Mouse (Mus musculus) liver (tissue): ENCODE measurements around the gene Mnd1.
A peak's percentile ranks its signal among the peaks of the same experiment; 100 is the strongest.

ENCODE experiments used
- DNase-seq: peaks from one replicate; pipeline ENCODE4 v3.0.0-alpha.2; 2020; ENCODE audit warnings: mixed read lengths

Gene Mnd1

DNA sequence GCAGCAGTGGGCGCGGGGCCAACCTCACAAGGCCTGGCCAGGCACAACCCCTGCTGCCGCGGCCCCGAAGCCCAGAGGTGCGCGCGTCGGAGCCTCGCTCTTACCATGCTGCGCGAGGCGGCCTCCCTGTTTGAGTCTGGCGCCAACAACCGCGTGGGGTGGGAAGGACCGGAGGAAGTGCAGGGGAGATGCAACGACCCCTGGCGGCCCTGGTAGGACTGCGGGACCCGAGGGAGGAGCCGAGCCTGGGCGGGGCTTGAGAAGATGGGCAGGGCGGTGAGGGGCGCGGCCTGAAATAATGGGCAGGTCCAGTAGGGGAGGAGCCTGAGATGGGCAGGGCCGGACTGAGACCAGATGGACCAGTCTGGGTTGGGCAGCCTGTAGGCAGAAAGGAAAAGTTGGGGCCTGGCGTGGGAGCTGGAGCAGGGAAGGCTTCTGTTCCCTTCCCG is at the start of gene Mnd1:
TSS of gene Mnd1 (minus strand) at position 229 of the 449 bp plus-strand sequence.
- DNase-seq = peak; percentile 99

DNA sequence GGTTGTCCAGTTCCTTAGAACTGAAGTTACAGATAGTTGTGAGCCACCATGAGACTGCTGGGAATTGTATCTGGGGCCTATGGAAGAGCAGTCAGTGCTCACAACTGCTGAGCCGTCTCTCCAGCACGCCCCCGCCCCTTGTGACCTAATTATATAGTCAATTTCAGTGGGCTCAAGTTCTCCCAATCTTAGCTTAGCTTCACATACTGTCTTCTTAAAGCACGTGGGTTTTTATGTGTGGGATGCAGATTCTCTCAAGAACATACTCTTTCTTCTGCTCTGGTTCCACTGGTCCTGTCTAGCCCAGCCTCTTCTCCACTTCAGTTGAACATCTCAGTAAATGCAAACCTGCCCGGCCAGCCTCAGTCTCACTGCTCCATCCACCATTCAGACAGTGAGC is 49.1 kb upstream of the Mnd1 start:
- DNase-seq = no peak

DNA sequence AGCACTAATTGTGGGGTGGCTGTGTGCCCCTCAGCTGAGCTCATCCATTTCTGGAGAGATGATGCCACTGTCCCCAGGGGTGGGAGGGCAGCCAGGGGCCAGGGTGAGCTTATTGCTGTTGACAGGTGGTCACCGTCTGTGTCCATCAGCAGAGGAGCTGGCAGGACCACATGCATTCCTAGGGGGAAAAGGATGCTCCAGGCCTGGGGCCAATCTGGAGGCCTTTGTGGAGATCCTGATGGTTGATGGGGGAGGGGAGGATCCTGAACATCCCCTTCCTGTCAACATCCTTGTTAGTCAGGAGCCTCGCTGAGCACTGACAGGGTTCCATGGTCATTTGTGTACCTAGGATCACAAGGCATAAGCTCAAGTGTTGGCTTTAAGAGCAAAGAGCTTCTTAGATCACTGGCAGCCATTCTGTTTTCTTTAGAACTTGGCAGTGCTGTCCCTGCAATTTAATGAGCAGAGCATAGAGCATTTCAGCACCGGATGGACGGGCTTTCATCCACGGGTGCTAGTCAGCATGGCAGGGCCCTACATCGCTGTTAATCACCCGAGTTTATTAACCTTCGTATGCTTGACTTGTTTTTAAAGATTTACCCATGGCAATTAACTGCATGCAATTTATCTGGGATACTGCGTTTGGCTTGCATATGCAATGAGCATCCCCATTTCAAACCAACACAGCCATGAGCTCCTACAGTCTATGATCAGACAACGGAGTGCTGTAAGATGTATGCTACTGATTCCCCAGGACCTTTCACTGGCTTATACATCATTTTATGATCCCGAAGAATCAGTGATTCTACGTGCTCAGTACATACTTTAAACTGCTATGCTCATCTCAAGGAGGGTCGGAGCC is 45.2 kb upstream of the Mnd1 start:
- DNase-seq = no peak

DNA sequence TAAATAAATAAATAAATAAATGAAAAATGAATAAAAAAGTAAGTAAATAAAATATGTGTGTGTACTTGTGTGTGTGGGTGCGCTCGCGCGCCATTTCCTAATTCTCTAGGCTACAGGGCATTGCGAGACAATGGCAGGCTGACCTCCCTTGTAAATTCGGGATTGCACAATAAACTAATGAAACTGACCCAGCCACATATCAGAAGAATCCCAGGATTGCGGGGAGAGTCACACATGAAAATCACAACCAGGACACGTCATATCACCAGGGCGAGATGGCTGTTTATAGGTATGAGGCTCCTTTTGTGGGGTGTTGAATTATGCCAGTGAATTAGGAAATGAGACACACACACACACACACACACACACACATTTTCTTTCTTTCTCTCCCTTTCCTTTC is 43.9 kb upstream of the Mnd1 start:
- DNase-seq = no peak

DNA sequence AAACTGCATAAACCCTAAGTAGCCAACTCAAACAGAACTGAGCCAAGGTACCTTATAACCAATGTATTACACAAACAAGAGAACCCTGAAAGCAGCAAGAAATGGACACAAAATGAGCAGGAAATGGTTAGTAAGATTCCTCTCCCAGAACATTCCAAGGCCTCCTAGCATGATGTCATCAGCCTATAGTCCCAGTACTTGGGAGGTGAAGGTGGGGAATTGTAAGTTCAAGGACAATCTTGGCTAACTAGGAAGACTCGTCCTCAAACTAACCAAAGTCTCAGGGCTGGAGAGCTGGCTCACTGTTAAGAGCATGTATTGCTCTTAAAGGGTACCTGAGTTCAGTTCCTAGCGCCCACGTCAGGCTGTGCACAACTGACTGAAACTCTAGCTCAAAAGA is 42.6 kb upstream of the Mnd1 start:
- no peak for DNase-seq

DNA sequence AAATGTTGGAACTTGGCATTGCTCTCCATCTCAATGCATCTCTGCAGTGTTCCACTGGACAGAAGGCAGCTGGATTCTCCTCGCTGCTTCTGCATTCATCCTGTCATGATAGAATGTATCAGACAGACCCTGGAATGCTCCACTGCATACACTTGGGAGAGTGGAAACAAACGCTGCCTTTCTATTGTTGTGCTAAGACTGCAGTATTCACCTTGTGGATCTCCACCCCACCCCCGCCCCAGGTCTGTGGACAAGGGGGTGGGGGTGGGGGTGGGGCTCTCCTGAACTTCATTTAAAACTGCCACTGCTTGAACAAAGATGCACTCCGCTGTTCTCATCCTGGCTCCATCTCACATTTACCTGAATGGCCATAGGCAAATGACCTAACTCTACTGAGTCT is 38.3 kb upstream of the Mnd1 start:
- DNase-seq = no peak

DNA sequence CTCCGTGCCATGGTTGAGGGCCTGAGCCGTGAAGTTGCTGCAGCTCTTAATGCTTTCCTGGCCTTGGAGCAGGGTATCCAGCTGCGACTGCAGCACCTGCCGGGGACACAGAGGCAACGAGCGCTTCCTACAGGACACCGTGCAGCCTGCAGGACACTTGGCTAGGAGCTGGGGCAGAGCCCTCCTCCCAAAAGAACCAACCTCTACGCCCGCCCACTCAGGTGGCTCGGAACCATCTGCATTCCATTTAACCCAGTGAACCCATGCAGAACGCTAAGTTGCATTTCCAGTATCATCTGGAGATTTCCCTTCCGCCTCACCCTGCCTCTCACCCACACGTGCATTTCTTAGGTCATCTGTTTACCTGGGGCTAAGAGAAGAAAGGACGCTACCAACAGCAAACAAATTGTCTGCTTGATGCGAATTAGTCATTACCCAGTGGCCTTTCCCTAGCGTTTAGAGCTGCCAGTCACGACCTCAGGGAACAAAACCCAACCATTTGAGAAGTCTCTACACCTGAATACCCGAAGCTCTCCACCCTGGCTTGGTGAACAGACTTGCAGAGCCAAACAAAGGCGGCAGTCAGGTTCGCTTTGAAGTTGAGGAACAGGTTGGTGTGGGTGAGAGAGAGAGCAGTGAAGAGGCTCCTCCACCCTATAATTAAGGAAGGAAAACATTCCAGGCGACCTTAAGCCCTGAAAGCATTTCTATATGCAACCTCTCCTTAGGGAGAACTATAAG is 35.7 kb upstream of the Mnd1 start:
- no peak for DNase-seq

DNA sequence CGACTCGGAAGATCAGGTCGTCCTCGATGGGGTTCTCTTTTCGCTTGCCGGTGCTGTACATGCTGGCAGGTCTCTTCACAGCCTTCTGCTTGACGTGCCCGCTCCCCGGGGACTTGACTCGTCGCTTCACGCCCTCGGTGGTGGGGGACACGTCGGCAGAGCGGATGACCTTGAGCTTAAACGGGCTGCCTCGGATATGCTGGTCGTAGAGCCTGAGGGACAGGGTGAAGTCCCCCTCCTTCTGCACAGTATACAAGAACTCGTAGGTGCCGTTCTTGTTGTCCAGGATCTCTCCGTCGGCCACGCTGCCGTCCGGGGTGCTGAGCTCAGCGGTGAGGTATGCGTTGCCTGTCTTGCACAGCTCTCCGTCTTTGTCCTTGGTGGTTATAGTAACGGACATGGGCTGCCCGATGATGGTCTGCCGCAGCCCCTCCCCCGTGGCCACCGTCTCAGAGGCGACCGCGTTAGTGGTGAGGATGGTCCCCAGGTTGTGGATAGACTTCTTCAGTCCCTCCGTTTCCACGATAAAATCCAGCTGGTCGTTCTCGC is 35.0 kb upstream of the Mnd1 start:
- no peak for DNase-seq

DNA sequence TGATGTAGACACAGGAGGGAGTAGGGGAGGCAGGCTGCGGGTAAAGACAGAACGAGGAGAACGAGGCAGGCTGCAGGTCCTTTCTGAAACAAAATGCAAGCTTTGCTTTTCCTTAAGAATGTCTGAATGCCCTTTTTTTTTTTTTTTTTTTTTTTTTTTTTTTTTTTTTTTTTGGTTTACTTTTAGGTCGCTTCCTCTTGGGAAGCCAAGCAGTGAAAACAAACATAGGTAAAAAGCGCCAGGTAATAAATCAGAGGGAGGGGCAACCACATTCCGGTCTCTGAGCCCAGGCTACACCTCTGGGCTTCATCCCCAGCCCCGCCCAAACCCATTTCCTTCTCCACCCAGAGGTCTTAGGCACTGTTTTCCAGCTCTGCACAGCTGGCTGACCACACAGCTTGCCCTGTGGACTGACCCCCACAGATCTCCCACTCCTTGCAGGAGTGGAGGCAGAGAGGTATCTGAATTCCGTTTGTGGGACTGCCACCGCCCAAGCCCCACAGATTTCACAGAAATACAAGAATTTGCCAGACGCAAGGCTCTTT is 34.1 kb upstream of the Mnd1 start:
- DNase-seq = no peak

DNA sequence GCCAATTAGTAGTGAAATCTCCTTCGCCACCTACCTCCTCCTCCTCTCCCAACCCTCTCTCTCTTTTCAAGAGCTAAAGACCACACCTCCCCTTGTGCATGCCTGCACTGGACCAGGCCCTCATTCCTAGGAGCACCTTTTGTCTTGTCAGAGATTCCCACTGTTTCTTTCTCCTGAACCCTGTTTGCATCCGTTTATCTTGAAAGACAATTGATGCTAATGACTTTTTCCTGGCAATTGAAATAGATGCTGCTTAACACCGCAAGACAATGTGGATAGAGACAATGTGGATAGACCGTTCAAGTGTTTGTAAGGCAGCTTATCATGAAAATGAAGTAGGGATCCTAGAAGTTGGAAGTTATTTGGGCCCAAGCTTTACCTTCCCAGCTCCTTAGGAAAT is 26.1 kb upstream of the Mnd1 start:
- no peak for DNase-seq

DNA sequence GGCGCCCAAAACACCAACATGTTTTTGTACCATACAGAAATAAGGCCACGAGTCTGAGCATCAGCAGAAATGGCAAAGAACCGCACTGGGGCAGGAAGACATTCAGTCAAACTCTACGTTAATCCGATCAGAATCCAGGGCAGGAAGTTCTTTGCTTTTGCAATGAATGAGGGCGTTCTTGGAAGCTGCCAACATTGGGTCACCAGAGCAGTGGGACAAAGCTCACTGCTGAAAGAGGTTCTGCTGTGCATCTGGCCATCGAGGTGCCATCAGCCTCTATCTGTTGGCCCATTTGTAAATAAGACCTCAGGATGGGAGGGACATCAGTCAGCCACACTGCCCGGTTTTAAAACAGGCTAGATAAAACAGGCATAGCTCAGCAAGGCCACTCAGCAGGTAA is 25.5 kb upstream of the Mnd1 start:
- DNase-seq = no peak

DNA sequence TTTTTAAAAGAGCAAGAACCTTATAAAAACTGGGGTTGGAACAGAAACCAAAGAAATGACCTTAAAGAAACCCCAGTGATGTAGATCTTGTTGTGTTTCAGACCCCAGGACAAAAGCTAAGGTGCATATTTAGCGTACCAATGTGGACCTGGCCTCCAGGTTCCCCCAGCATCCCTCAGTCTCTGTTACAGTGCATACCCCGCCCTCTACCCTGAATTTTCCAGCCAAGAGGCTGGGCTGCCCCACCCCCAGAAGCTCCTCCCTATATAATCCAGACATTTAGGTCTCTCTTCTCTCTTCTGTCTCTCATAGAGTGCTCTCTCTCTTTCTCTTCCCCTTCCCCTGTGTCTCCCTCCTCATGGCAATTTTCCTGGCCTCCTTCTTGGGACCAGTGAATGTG is 24.7 kb upstream of the Mnd1 start:
- DNase-seq = no peak

DNA sequence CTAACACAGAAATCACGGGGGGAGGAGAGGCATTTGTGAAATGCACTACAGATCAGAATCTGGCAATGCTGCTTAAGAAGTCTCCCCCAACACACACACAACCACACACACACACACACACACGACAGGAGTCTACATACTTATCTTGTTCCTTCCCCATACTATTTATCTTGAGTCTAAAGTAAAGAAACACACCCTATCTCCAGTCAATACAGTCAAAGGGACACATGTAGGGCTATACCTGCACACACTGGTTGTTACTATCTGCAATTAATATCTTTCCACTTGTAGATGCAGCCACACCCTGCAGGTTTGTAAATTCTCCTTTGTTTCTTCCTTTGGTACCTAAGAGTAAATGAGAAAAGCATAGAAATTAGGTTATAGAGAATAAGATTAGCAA is 22.2 kb upstream of the Mnd1 start:
- DNase-seq = no peak

DNA sequence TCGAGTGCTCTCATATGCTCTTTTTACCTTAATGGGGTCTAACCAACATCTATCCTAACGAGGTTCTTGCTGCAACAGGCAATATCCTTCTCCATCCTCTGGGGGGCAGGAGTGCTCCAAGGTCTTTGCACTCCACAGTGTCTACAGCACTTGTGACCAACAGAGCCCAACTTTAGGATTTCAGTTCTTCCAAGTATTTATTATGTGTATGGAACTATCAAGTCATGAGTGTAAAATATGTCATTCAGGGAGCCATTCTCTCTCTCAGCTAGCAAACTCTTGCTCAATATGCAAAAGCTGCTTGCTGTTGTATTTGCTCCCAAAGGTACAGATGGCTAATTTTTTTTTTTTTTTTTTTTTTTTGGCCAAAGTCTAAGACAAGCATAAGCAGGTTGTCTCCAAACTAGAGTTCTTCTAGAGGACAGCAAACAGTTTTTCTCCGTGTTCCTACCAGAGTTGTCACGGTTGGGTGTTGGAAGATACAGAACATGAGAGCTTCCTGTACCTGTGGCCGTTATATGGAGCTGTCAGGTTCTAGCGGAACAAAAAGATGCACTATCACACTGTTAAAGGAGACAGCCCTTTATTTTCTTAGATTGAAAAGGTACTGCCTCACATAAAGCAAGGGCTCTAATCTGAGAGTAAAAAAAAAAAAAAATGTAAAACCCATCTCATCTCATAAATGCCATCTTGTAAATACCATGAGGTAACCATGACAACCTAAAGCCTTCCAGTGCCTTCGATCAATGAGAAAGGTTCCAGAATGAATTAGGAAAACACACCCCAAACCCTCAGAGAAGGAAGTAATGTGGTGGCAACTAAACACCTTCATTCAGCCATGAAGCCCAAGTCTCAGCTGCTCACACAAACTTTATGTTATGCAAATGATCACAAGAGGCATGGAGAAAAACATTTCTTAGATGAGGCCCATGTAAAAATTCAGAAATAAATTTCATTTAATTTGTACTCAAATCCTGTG is 20.0 kb upstream of the Mnd1 start:
- DNase-seq = peak; percentile 65

DNA sequence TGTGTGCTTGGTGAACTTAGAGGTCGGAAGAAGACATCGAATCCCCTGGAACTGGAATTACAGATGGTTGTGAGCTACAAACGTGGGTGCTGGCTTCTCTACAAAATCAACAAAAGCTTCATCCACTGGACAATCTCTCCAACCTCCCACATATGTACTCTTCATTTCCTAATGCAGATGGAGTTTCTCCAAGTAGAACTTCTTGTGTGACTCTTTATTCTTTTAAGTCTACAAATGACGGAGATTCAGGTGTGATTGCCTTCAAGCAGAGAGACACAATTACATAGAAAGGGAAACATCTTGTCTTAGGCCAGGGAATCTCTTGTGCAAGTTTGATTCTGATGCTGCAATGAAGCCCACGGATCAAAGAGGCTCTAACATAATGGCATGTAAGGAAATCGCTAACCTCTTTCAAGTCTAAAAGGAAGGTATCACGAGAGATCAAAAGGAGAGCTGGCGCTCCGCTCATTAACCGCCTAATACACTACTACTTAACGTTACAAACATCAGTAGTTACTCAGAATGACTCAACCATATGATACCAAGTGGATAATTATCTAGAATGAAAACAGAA is 18.1 kb upstream of the Mnd1 start, which contains the start of gene Gm6525:
TSS of gene Gm6525 (plus strand) at position 524 of the 574 bp plus-strand sequence.
- DNase-seq = no peak

DNA sequence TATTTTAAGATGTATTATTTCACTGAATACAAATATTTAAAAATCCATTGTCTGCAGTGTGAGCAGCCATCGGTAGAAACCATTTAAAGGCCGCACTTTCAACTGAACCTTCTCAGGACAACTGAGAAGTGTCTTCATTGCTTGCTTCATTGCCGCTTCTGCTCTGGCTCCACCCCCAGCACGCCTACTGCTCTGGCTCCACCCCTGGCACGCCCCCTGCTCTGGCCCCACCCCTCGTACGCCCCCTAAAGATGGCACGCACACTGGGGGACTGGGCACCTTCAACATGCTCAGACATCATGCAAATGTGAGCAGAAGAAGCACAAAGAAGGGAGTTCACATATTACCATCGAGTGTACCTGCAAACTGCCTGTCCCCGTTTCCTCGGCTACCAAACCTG is 16.8 kb upstream of the Mnd1 start:
- DNase-seq = peak; percentile 23

DNA sequence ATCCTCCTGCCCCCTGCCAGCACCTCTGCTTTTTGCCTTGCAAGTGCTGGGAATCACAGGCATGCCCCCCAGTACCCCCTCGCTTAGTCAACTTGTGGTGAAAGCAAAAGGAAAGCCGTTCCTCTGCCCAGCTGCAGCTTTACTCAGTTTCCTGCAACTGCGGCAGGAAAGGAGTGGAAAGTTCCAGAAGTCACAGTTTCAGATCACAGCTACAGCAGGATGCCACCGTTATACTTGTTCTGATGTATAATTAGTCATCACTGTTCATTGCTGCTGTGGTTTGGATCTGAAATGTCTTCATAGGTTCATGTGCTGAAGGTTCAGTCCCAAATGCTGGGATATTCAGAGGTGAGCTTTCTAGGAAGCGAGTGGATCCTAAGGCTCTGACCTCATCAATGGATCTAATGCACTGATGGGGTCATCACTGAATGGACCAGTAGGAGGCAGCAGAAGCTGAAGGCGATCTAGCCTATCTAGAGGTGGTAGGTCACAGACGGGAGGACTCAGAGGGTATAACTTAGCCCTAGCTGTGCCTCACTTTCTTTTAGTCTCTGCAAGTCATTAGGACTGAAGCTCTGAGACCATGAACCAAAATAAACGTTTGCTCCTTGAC is 13.9 kb upstream of the Mnd1 start:
- no peak for DNase-seq

DNA sequence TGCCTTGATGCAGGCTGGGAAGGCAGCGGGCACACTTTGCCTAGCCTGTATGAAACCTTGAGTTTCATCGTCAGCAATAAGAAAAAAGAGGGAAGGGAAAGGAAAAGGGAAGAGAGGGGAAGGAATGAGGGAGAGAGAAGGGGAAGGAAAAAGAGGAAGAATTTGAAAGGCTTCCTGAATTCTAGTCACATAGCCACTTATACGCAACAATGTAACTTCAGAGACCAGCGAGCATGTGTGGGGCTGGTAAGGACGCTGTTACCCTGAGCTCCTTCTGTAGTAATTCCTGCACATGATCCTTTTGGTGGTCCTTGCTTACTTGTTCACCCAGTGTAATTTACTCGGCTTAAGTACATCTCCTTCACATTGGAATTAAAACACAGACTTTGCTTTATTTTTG is 13.4 kb upstream of the Mnd1 start:
- no peak for DNase-seq

DNA sequence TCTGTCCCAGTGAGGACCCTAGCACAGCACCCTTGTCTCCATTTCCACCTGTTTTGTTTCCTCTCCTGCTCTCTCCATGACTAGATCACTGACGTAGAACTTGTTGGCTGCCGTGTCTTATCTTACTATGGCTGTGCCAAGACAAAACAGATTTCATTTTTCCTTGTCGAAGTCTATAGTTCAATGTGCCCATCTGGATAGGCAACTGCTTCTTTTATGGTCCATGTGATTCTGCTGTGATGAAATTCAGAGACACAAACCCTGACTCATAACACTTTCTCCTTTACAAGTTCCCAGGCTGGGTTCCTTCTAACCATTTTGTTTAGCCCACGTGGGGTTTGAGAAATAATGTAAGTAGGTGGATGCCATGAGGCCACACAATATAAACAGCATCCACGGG is 10.5 kb upstream of the Mnd1 start:
- no peak for DNase-seq

DNA sequence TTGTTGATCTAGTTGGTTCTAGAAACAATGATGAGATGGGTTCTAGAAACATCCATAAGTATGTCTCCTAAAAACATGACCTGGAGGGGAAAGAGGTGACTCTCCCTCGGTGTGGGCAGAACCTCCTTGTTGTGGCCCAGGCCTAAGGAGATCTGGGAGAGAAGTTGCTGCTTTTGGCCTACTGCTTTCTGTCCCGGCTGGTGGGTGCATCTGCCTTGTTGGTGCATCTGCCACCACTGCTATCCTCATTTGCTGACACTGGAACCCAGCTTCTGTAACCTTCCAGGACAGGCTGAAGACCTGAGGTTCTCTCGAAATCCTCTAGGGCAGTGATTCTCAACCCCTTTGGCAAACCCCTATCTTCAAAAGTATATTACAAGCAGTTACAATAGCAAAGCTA is 9.8 kb upstream of the Mnd1 start:
- DNase-seq = no peak

DNA sequence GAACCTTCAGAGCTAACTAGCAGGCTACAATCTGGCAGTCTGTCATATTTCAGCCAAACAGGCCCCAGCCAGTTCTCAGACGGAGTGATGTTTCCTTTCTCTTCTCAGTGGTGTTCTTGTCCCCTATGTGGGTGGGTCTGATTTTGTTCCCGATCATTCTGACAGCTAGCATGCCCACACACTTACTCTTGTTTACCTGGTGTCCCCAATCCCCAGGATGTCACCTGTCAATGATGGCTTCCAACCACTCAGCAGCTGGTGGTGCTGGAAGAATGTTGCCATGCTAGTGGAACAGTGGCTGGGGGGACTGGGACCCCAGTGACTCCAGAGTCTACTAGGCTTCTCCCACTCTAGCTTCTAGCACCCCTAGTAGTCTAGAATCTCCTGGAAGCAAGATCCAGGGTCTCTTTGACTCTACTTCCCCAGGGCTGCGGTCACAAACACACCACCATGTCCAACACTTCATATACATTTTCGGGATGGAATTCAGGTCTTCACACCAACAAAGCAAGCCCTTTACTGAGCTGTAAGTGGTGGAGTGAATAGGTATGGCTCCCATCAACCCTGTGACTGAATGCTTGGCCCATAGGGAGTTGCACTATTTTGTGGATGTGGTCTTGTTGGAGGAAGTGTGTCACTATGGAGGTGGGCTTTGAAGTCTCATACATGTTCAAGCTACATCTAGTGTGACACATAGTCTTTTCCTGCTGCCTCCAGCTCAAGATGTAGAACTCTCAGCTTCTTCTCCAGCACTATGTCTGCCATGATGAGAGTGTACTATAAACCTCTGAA is 2.2 kb upstream of the Mnd1 start:
- DNase-seq = no peak
